Mouse (Mus musculus) cerebellum, adult 2 months (tissue): Measurements from ENCODE around the gene Med21. TPM values are rescaled to one million over a fixed set of nuclear protein-coding genes. Genes with fewer than 3 reads are reported as not detected.

Source experiments
- DNase-seq, 2 experiments: peaks; one replicate each; pipeline ENCODE4 v3.0.0; 2021
- H3K27ac ChIP-seq: fragments of 200-500 bp; 2 replicates; pipeline ENCODE4 v1.5.1; 2012; ENCODE audit warnings: low read length, control low read depth, inconsistent platforms; ENCODE audit not compliant: insufficient read depth
- H3K27me3 ChIP-seq: fragments of 200-500 bp; 2 replicates; pipeline ENCODE4 v1.6.1; 2012; ENCODE audit warnings: inconsistent platforms, mild to moderate bottlenecking, low read length, moderate library complexity; ENCODE audit not compliant: control insufficient read depth, insufficient read depth
- H3K4me1 ChIP-seq: fragments of 200-500 bp; 2 replicates; pipeline ENCODE4 v1.6.1; 2011; ENCODE audit warnings: low read length; ENCODE audit not compliant: control insufficient read depth, insufficient read depth
- H3K4me3 ChIP-seq: fragments of 200-500 bp; replicated peaks from 2 replicates; pipeline ENCODE3; 2011; ENCODE audit warnings: mild to moderate bottlenecking, low read depth, low read length, control low read depth; ENCODE audit not compliant: insufficient read depth
- CTCF ChIP-seq: fragments of 200-500 bp; IDR thresholded peaks from 2 replicates; pipeline ENCODE4 v1.5.1; 2011; ENCODE audit warnings: low read depth, mild to moderate bottlenecking, control low read depth, low read length, moderate library complexity, borderline replicate concordance; ENCODE audit not compliant: insufficient read depth
- POLR2A ChIP-seq: fragments of 200-500 bp; IDR thresholded peaks from 2 replicates; pipeline ENCODE4 v1.6.1; 2011; ENCODE audit warnings: low read length, control low read depth, borderline replicate concordance; ENCODE audit not compliant: insufficient read depth
- WGBS: fragments of 180-500 bp; shearing (Covaris S2); methylation state at CpG from one replicate; pipeline ENCODE4 v1.1.7; 2018; 5-methylcytosine and 5-hydroxymethylcytosine counted together
- polyA plus RNA-seq: library from polyadenylated mRNA; depleted of rRNA; stranded (reverse); fragments of >200 nt; gene quantifications from 2 replicates; pipeline ENCODE4 v1.2.3, GENCODE M21; 2012

The Med21 gene
- polyA plus RNA-seq, 1 experiment = 93.1 TPM

GRCm38 (mm10) chr6:146664917-146665316, 22.6 kb downstream of the Med21 start:
- Histone ChIP-seq H3K4me3 (no peak overlapping the region), H3K27me3 (no peaks in the 10 kb centered on the region), H3K4me1 (no peaks in the 10 kb centered on the region), H3K27ac (no peak overlapping the region)
- TF ChIP-seq CTCF = no peak
- no peak for TF ChIP-seq POLR2A
- no peak for DNase-seq
- WGBS = 91% methylated on average over 5 of the region's 5 CpGs

GRCm38 (mm10) chr6:146665408-146665807, 23.1 kb downstream of the Med21 start:
- no peaks in the 10 kb centered on the region for H3K27me3 ChIP-seq
- WGBS = 87% methylated on average over 2 of the region's 2 CpGs
- no peak for DNase-seq
- H3K4me3 ChIP-seq = no peak overlapping the region
- no peak overlapping the region for H3K27ac ChIP-seq
- H3K4me1 ChIP-seq = no peaks in the 10 kb centered on the region
- TF ChIP-seq CTCF (no peak), POLR2A (no peak)

- no peaks in the 10 kb centered on the region for H3K27me3 ChIP-seq
- H3K4me3 ChIP-seq = no peak overlapping the region
- TF ChIP-seq POLR2A (no peak), CTCF (no peak)
- H3K4me1 ChIP-seq = no peaks in the 10 kb centered on the region
- 82% methylated on average over 6 of the region's 6 CpGs for WGBS
- no peak overlapping the region for H3K27ac ChIP-seq
- DNase-seq = no peak
Observed at GRCm38 (mm10) chr6:146666811-146667210, 24.5 kb downstream of the Med21 start.

DNA sequence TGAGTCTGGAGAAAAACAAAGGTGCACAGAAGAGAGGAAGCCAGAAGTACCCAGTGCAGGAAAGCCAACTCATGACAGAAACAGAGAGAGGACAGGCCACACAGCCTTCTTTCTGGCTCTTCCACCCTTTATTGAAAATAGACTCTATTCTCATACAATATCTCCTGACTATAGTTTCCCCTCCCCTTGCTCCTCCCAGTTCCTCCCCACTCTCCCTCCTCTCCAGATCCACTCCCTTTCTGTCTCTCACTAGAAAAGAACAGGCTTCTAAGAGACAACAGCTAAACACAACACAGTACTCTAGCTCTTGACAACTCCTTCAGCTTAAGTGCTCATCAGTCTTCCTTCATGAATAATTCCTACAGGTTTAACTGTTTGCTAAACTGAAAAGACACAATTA, 26.3 kb downstream of the Med21 start:
- Histone ChIP-seq H3K27ac (no peak overlapping the region), H3K4me3 (no peak overlapping the region), H3K4me1 (no peaks in the 10 kb centered on the region), H3K27me3 (no peaks in the 10 kb centered on the region)
- TF ChIP-seq POLR2A (no peak), CTCF (no peak)
- no peak for DNase-seq

GRCm38 (mm10) chr6:146670956-146671855, 28.9 kb downstream of the Med21 start:
- Histone ChIP-seq H3K4me3 (no peak overlapping the region), H3K27ac (no peak overlapping the region), H3K27me3 (no peaks in the 10 kb centered on the region), H3K4me1 (no peaks in the 10 kb centered on the region)
- TF ChIP-seq POLR2A (no peak), CTCF (no peak)
- DNase-seq = no peak
- 84% methylated on average over 15 of the region's 15 CpGs for WGBS

- Histone ChIP-seq H3K27ac (no peak overlapping the region), H3K4me3 (no peak overlapping the region), H3K27me3 (no peaks in the 10 kb centered on the region), H3K4me1 (no peaks in the 10 kb centered on the region)
- DNase-seq = no peak
- TF ChIP-seq POLR2A = no peak
- TF ChIP-seq CTCF = no peak
- 46% methylated on average over 5 of the region's 5 CpGs for WGBS
Observed at GRCm38 (mm10) chr6:146672106-146672505, 29.8 kb downstream of the Med21 start.

GRCm38 (mm10) chr6:146673696-146674095, 31.3 kb downstream of the Med21 start:
- Histone ChIP-seq H3K4me1 (no peaks in the 10 kb centered on the region), H3K4me3 (no peak overlapping the region), H3K27me3 (no peaks in the 10 kb centered on the region), H3K27ac (no peak overlapping the region)
- 80% methylated on average over 4 of the region's 4 CpGs for WGBS
- no peak for DNase-seq
- TF ChIP-seq CTCF (no peak), POLR2A (no peak)

- WGBS = 64% methylated on average over 8 of the region's 8 CpGs
Observed at GRCm38 (mm10) chr6:146674420-146674819, 32.1 kb downstream of the Med21 start.

More at GRCm38 (mm10) chr6:146674420-146674819, 32.1 kb downstream of the Med21 start:
- no peak overlapping the region for H3K4me3 ChIP-seq
- H3K27ac ChIP-seq = no peak overlapping the region
- no peaks in the 10 kb centered on the region for H3K4me1 ChIP-seq
- H3K27me3 ChIP-seq = no peaks in the 10 kb centered on the region
- TF ChIP-seq POLR2A (no peak), CTCF (no peak)
- DNase-seq = no peak
